In genomic region chr10:70848141-70848540, GRCm38 (mm10) we compare ENCODE assay signal across 24 mouse cellular contexts.
DNase-seq lines count a peak whose midpoint lies in the region; ATAC-seq and TF ChIP-seq lines count a peak whose summit lies in the region.
"Had no signal": no experiment of that assay in that cellular context is flagged by ENCODE, and none has a peak within 500 bp of the region (broad histone marks: within the 10 kb centered on the region; RNA-seq: fewer than 3 reads in every experiment).

No protein-coding gene starts in this region.

- H3K27ac ChIP-seq in embryonic fibroblast, embryonic 13.5 days (ENCODE audit: insufficient read depth, low read length): peak overlapping the region; percentile 81
- H3K27ac ChIP-seq in kidney, embryonic 15.5 days: no peak overlapping the region
- H3K27ac ChIP-seq: gastrocnemius, adult 2 months; heart, embryonic 15.5 days; hindbrain, embryonic 14.5 days; hindbrain, postnatal 0 days had no signal

- TF ChIP-seq POLR2A in embryonic fibroblast, embryonic 13.5 days (IDR thresholded peaks at IDR 0.05; ENCODE audit: low read depth, low read length): no peak

- H3K27me3 ChIP-seq in kidney, embryonic 15.5 days: no peaks in the 10 kb centered on the region
- H3K27me3 ChIP-seq: heart, embryonic 12.5 days; heart, embryonic 15.5 days had no signal

- intact Hi-C loops in gastrocnemius, postnatal 14 days (cut with DNase I; ENCODE audit: low total_unique reads): no loop called here

- WGBS in kidney, embryonic 15.5 days: 91% methylated on average over 5 of the region's 5 CpGs

- no peak overlapping the region for H3K4me2 ChIP-seq in kidney, embryonic 15.5 days
- H3K4me2 ChIP-seq: heart, embryonic 12.5 days; heart, embryonic 15.5 days; hindbrain, embryonic 14.5 days had no signal

- 0 out of 2 replicates have a peak, but pooled peaks cover 4% of the 10 kb centered on the region for H3K9me3 ChIP-seq in kidney, embryonic 15.5 days (replicated peaks)
- H3K9me3 ChIP-seq: heart, embryonic 15.5 days had no signal

- TF ChIP-seq CTCF in embryonic fibroblast, embryonic 13.5 days (IDR thresholded peaks at IDR 0.05; ENCODE audit: borderline replicate concordance, insufficient read depth, low read length): no peak

- no peak overlapping the region for H3K9ac ChIP-seq in kidney, embryonic 15.5 days
- H3K9ac ChIP-seq: forebrain, postnatal 0 days; heart, embryonic 12.5 days; heart, embryonic 15.5 days; hindbrain, embryonic 14.5 days had no signal

- ATAC-seq in kidney, embryonic 15.5 days (replicated peaks; ENCODE audit: low FRiP score): no peak
- ATAC-seq: forebrain, embryonic 14.5 days; forebrain, postnatal 0 days; hindbrain, postnatal 0 days; intestine, postnatal 0 days had no signal

- no peaks in the 10 kb centered on the region for H3K36me3 ChIP-seq in kidney, embryonic 15.5 days
- H3K36me3 ChIP-seq: heart, embryonic 12.5 days; heart, embryonic 15.5 days had no signal

- no peaks in the 10 kb centered on the region for H3K4me1 ChIP-seq in embryonic fibroblast, embryonic 13.5 days (ENCODE audit: control insufficient read depth, insufficient read depth, low read length)
- H3K4me1 ChIP-seq in kidney, embryonic 15.5 days: no peaks in the 10 kb centered on the region
- H3K4me1 ChIP-seq: heart, embryonic 12.5 days; heart, embryonic 15.5 days had no signal

- DNase-seq in adrenal gland, postnatal 25 days: peak; percentile 3
- no peak for DNase-seq in adrenal gland, postnatal 4 days (ENCODE audit: low spot score in 2 of 2)
- DNase-seq in 3T3-L1 (ENCODE audit: low read depth, low spot score) (peak; percentile 40), NIH3T3 (ENCODE audit: low read depth) (peak; percentile 21)
- no peak for DNase-seq in gastrocnemius, postnatal 14 days
- DNase-seq: adrenal gland, postnatal 10 days; cerebellum, adult 11-12 months; cerebellum, adult 9-10 months; cerebellum, postnatal 14 days; forebrain, postnatal 0 days; gastrocnemius, adult 2 months; gastrocnemius, postnatal 25 days; heart, adult 18-20 months; heart, postnatal 10 days; heart, postnatal 4 days; kidney, adult 8-10 months had no signal

- H3K4me3 ChIP-seq in embryonic fibroblast, embryonic 13.5 days (ENCODE audit: insufficient read depth, low read length): no peak overlapping the region
- no peak overlapping the region for H3K4me3 ChIP-seq in kidney, embryonic 15.5 days (replicated peaks)
- H3K4me3 ChIP-seq: gastrocnemius, adult 2 months; heart, embryonic 12.5 days; heart, embryonic 15.5 days had no signal

Comparison
In these comparisons a context has a peak if more than half of its experiments do, and no peak if none do; other contexts are left out.
1. DNase-seq: peak in adrenal gland, postnatal 25 days (single experiment), 3T3-L1 (single experiment) and NIH3T3 (single experiment); none in adrenal gland, postnatal 4 days (0 of 2) and gastrocnemius, postnatal 14 days (single experiment).